Mouse (Mus musculus): ENCODE results near the gene Zfp36l2.
A peak's percentile ranks its signal among the peaks of the same experiment; 100 is the strongest.
"Not testable (repeated sequence)": the region's sequence is repeated elsewhere in the genome, so short reads cannot be mapped to it uniquely, and the experiment has no call there.

The Zfp36l2 gene

DNA sequence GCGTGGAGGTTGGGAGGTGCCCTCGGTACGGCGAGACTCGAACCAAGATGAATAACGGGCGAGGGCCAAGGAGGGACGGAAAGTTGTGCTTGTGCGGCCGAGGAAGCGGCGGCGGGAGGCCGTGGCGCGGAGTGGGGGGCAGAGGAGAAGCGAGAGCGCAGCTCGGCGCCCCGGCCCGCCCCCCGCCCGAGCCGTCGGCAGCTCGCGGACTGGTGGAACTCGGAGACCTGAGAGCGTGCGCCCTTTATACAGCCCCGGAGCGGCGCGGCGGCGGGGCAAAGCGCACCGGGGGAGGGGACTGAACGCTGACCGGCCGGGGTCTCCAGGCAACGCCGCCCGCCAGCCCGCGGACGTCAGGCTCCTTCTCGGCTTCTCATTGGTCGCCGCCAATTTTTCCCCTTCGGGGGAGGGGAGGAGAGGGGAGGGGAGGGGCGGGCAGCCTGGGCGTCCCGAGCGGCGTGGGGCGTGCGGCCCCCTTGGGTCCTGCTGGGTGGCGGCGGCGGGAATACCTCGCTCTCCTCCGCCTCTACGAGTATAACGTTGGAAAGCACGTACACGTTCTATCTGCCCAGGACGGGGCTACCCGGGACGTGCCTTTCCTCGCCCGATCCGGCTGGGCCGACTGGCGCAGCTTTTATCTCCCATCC, at the start of gene Zfp36l2:
Gene Zfp36l2, minus strand, starts transcription at position 221 of the 647 bp plus-strand sequence.
- peak; percentile 95 for DNase-seq

- DNase-seq: no peak
Measured at GRCm38 (mm10) chr17:84236781-84237557, 49.2 kb upstream of the Zfp36l2 start.

GRCm38 (mm10) chr17:84235399-84235928, 47.7 kb upstream of the Zfp36l2 start:
- DNase-seq: no peak

DNA sequence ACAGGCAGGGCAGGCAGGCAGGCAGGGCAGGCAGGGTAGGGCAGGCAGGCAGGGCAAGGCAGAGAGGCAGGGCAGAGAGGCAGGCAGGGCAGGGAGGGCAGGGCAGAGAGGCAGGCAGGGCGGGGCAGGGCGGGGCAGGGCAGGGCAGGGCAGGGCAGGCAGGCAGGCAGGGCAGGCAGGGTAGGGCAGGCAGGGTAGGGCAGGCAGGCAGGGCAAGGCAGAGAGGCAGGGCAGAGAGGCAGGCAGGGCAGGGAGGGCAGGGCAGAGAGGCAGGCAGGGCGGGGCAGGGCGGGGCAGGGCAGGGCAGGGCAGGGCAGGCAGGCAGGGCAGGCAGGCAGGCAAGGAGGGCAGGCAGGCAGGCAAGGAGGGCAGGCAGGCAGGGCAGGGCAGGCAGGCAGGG, 47.0 kb upstream of the Zfp36l2 start:
- DNase-seq: not testable (repeated sequence)

DNA sequence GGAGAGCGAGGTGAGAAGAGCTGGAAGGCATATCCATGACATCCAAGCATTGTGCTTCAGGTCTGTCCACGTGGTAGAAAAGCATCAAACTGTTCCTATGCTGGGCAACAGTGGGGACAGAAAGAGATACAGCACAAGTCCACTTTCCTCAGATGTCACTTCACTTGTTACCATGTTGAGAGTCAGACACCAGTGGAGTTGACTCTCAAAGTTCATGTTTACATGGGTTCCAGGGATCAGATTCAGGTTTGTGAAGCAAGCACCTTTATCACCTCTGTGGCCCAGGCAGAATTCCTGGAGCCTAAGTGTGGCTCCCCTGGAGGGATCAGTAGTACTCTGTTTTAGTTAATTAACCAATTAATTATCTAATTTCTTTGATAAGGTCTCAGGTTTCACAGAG, 46.0 kb upstream of the Zfp36l2 start:
- no peak for DNase-seq

DNA sequence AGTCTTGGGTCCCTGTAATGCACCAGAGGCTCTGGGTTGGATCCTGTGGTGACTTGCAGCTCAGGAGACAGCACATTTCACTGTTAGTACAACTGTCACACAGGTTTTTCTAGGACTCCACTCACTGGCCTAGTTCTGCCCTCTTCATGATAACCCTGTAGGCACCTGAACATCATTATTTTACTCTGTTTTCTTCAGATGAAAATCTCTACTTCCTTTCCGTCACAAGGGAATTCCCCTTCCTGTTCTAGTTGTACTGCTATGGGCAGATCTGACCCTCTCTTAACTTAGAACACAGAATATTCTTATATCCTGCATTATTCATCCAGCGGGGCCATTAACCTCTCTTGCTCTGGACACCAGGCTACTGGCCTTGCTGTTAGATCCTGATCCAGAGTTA, 43.6 kb upstream of the Zfp36l2 start:
- DNase-seq: no peak

- peak in 1 of 2 experiments; percentile 35 for DNase-seq
Measured at GRCm38 (mm10) chr17:84228223-84228622, 40.5 kb upstream of the Zfp36l2 start.

GRCm38 (mm10) chr17:84226681-84227080, 38.9 kb upstream of the Zfp36l2 start:
- no peak for DNase-seq

GRCm38 (mm10) chr17:84226231-84226630, 38.5 kb upstream of the Zfp36l2 start:
- no peak for DNase-seq

GRCm38 (mm10) chr17:84224217-84224887, 36.6 kb upstream of the Zfp36l2 start:
- DNase-seq: peak; percentile 12 to 36

GRCm38 (mm10) chr17:84218841-84219240, 31.1 kb upstream of the Zfp36l2 start:
- not testable (repeated sequence) for DNase-seq

DNA sequence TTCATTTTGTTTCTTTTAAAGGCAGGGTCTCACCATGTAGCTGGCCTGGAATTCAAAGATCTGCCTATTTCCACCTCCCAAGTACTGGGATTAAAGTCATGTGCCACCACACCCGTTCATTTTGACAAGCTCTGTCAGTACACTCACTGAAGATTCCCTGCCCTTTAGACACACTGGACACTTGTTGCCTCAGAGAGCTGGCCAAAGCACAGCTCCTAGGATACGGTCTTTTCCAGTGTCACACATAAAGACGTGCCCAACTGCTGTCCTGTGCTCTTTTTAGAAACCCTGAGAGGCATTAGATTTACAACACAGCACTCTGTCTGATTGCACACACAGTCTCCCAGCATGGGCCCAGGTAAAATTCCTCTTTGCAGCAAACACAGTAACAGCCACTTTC, 29.9 kb upstream of the Zfp36l2 start:
- no peak for DNase-seq

DNA sequence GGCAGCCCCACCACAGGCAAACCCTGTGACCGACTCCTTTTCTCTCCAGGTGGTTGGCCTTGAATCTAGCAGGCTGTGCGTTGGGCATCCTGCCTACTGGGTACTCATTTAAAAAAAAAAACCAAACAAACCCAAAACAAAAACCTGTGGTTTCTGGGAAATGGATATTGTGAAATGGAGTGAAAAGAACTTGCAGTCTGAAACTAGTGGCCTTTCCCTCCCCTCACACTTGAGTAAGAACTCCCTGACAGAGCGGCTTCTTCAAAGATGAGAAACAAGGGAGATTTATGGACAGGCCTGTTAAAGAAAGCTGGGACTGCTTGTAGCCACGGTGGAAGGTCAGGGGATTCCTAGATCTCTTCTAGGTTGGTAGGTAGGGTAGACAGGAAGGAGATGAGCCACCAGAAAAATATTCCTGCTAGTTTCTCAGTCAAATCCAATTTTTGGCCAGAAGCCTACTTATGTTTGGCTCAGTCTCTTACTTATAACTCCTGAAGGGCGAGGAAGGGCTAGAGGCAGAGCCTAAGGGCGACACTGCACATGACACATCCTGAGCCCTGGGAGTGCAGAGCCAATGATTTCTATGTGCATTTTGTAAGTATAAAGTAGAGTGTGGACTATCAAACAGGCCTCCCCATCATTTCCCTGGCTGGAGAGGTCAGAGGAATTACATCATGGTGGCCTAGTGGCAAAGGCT, 27.7 kb upstream of the Zfp36l2 start:
- no peak for DNase-seq

DNA sequence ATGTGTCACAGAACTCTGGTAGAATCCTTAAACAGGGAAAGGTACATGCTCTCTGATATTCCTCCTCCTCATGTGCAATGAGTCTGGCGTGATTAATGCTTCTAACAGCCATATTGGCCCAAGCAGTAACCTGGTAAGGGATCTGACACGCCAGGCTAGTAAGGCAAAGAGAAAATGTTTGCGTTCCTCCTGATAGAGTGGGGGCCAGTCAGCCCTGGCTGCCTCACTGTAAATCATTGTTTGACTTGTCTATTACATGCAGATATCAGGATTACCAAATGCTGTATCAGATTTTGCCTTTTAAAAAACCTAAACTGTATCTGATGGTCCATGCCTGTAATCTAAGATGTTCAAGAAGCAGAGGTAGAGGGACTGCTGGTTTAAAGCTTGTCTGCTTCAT, 25.7 kb upstream of the Zfp36l2 start:
- no peak for DNase-seq

DNA sequence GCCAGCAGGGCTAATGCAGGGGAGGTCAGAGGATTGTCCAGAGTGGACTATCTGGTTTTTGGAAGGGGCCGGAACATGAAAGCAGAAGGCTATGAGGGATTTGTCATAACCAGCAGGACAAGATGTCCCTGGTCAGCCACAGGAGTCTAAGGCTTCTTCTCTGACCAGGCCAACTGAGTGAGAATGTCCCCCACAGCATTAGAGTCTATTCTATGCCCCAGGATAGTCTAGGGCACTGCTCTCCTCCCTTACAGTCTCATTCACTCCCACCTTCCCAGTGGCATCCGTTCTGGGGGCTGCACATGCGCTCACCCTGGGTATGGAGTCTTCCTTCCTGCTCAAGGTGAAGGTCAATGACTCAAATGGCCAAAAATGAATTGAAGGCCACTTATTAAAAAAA, 19.9 kb upstream of the Zfp36l2 start:
- DNase-seq: no peak

- DNase-seq: no peak
Measured at GRCm38 (mm10) chr17:84206239-84206638, 18.5 kb upstream of the Zfp36l2 start.

GRCm38 (mm10) chr17:84204962-84205361, 17.2 kb upstream of the Zfp36l2 start:
- DNase-seq: no peak

- DNase-seq: no peak
Measured at GRCm38 (mm10) chr17:84203340-84203739, 15.6 kb upstream of the Zfp36l2 start.

DNA sequence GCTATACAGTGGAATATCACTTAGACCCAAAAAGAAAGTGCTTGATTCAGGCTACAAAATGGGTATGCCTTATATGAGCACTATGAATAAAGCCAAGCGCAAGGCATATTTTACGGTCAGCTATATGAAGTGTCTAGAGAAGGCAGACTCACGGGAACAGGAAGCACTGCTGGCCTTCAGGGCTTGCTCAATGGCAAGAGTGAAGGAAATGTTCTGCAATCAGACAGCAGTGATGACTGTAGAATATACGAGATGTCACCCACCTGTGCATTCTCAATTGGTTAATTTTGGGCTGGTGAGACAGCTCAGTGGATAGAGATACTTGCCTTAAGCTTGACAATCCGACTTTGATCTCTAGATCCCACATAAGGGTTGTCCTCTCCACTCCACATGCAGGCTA, 13.4 kb upstream of the Zfp36l2 start:
- DNase-seq: no peak

DNA sequence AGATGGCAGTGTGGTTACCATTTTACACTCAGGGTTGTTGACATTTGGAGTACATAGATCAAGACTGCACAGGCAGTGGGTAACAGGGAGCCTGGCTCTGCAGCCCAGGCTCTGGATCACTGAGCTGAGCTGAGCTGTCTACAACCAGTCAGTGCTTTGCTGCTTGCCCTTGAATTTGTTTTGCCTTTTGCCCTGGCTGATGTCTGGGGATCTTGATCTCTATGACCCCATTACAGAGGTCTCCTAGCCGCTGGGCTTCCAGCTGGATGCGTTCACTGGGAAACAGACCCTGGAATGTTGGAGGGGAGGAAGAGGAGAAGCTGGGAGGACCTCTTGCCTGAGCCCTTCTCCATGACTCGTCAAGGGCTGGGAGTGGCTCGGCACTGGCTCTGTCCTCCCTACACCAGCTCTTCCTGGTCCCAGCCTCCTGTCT, 10.2 kb upstream of the Zfp36l2 start:
- peak; percentile 37 to 60 for DNase-seq

DNA sequence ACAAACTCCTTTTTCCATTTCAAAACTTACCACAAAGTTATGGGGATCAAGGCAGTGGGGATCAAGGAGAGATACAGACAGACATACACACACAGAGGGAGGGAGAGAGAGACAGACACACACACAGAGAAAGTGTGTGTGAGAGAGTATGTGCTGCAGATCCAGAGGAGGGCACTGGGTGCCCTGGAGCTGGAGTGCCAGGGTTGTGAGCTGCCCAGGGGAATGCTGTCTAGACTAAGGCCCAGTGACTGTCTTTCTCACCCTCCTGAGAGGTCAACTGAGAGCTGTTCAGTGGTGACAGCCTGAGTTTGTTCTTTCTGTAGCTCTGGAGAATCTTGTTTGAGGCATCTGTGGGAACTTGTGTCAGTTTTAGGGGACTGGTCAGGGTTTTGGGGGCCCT, 8.6 kb upstream of the Zfp36l2 start:
- no peak for DNase-seq

GRCm38 (mm10) chr17:84195835-84196234, 8.1 kb upstream of the Zfp36l2 start:
- DNase-seq: no peak

GRCm38 (mm10) chr17:84195003-84195395, 7.3 kb upstream of the Zfp36l2 start:
- no peak for DNase-seq

Measured in kidney, adult 8-10 months (tissue).